Mouse (Mus musculus): ENCODE measurements around the gene Pter.

DNA sequence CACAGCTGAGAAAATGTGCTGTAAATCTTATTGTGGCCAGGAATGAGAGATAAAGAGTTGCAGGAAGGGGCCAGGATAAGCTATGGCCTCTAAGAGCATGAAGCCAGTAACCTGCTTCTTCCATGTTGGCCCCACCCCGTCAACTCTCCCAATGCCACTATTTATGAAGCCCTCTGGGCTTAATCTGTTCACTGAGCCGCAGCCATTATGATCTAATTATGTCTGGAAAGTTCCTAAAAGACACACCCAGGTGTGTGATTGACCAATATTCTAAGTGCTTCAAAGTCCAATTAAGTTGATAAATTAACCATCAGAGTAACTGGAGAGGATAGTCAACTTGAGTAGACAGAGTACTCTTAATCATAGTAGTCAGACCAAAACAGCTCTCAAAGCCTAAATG lies 49.9 kb downstream of the Pter start:
- no peak for TF ChIP-seq GATA1 (IDR thresholded peaks at IDR 0.05; ENCODE audit: borderline replicate concordance, low read length)
- no peak for TF ChIP-seq FLI1 (IDR thresholded peaks at IDR 0.05; ENCODE audit: low read length)

All from megakaryocyte, embryonic 14.5 days (primary cell).